Mouse (Mus musculus) adrenal gland, postnatal 4 days (tissue): ENCODE data around the gene Shank2. TPM values are rescaled to one million over a fixed set of nuclear protein-coding genes. Genes with fewer than 3 reads are reported as not detected.

Experiments used
- DNase-seq, 2 experiments: peaks; one replicate each; pipeline ENCODE4 v3.0.0; 2021 to 2022; ENCODE audit warnings: low spot score in 2 of 2, mixed read lengths in 2 of 2
- total RNA-seq, 2 experiments: library from RNA; stranded (reverse); gene quantifications; 2 replicates each; pipeline ENCODE4 v1.2.3; 2021

Shank2 gene
- total RNA-seq, 2 experiments from 2014 or later: 11.1 to 17.7 TPM

GRCm38 (mm10) chr7:144262666-144263065 is 260.9 kb downstream of the Shank2 start:
- DNase-seq: no peak

- DNase-seq: no peak
Observed at GRCm38 (mm10) chr7:144266745-144267144, 265.0 kb downstream of the Shank2 start.

GRCm38 (mm10) chr7:144268329-144268728 is 266.6 kb downstream of the Shank2 start:
- no peak for DNase-seq

- DNase-seq: no peak
Observed at GRCm38 (mm10) chr7:144268778-144269177, 267.1 kb downstream of the Shank2 start.

- no peak for DNase-seq
Observed at GRCm38 (mm10) chr7:144271074-144271473, 269.3 kb downstream of the Shank2 start.

GRCm38 (mm10) chr7:144278703-144279102 is 277.0 kb downstream of the Shank2 start:
- DNase-seq: no peak

GRCm38 (mm10) chr7:144283701-144284100 is 282.0 kb downstream of the Shank2 start:
- no peak for DNase-seq

GRCm38 (mm10) chr7:144284241-144285065 is 282.7 kb downstream of the Shank2 start:
- no peak for DNase-seq

GRCm38 (mm10) chr7:144285066-144285633 is 283.4 kb downstream of the Shank2 start:
- DNase-seq: no peak

- no peak for DNase-seq
Observed at GRCm38 (mm10) chr7:144285912-144286311, 284.2 kb downstream of the Shank2 start.

GRCm38 (mm10) chr7:144287991-144288390 is 286.3 kb downstream of the Shank2 start:
- no peak for DNase-seq

GRCm38 (mm10) chr7:144291478-144291877 is 289.8 kb downstream of the Shank2 start:
- DNase-seq: no peak

- no peak for DNase-seq
Observed at GRCm38 (mm10) chr7:144293611-144294010, 291.9 kb downstream of the Shank2 start.

- DNase-seq: peak in 1 of 2 experiments; percentile 8
Observed at GRCm38 (mm10) chr7:144294239-144295200, 292.8 kb downstream of the Shank2 start.

GRCm38 (mm10) chr7:144299351-144299750 is 297.6 kb downstream of the Shank2 start:
- no peak for DNase-seq

GRCm38 (mm10) chr7:144301646-144302045 is 299.9 kb downstream of the Shank2 start:
- no peak for DNase-seq

GRCm38 (mm10) chr7:144302498-144302897 is 300.8 kb downstream of the Shank2 start:
- DNase-seq: no peak

- DNase-seq: no peak
Observed at GRCm38 (mm10) chr7:144307853-144308409, 306.2 kb downstream of the Shank2 start.

GRCm38 (mm10) chr7:144314438-144315105 is 312.8 kb downstream of the Shank2 start:
- DNase-seq: no peak

GRCm38 (mm10) chr7:144316224-144316623 is 314.5 kb downstream of the Shank2 start:
- DNase-seq: no peak

GRCm38 (mm10) chr7:144316797-144317196 is 315.1 kb downstream of the Shank2 start:
- DNase-seq: no peak
